Mouse (Mus musculus) testis, adult 2 months (tissue): ENCODE measurements around the gene Adssl1. TPM values are rescaled to one million over a fixed set of nuclear protein-coding genes. Genes with fewer than 3 reads are reported as not detected.

Experiments used
- H3K27ac ChIP-seq: fragments of 200-500 bp; 2 replicates; pipeline ENCODE4 v1.5.1; 2012; ENCODE audit warnings: low read depth, low read length; ENCODE audit not compliant: control insufficient read depth, insufficient read depth
- H3K27me3 ChIP-seq: fragments of 200-500 bp; 2 replicates; pipeline ENCODE4 v1.6.1; 2012; ENCODE audit warnings: mild to moderate bottlenecking, low read length, moderate library complexity; ENCODE audit not compliant: control insufficient read depth, insufficient read depth
- H3K36me3 ChIP-seq: fragments of 200-500 bp; 2 replicates; pipeline ENCODE4 v1.6.1; 2012; ENCODE audit warnings: mild to moderate bottlenecking, low read length; ENCODE audit not compliant: control insufficient read depth, insufficient read depth
- H3K4me1 ChIP-seq: fragments of 200-500 bp; 2 replicates; pipeline ENCODE4 v1.6.1; 2012; ENCODE audit warnings: low read length; ENCODE audit not compliant: control insufficient read depth, insufficient read depth
- H3K4me3 ChIP-seq: fragments of 200-500 bp; 2 replicates; pipeline ENCODE4 v1.5.1; 2012; ENCODE audit warnings: low read depth, mild to moderate bottlenecking, low read length, moderate library complexity, mixed read lengths; ENCODE audit not compliant: control insufficient read depth
- CTCF ChIP-seq: fragments of 200-500 bp; IDR thresholded peaks from 2 replicates; pipeline ENCODE4 v1.5.1; 2012; ENCODE audit warnings: low read depth, mild to moderate bottlenecking, inconsistent platforms, low read length, moderate library complexity; ENCODE audit not compliant: control insufficient read depth, insufficient read depth, insufficient replicate concordance
- POLR2A ChIP-seq: fragments of 200-500 bp; IDR thresholded peaks from 2 replicates; pipeline ENCODE4 v1.6.1; 2012; ENCODE audit warnings: low read depth, mild to moderate bottlenecking, inconsistent platforms, low read length, moderate library complexity; ENCODE audit not compliant: control insufficient read depth
- polyA plus RNA-seq: library from polyadenylated mRNA; depleted of rRNA; stranded (reverse); fragments of >200 nt; gene quantifications from 2 replicates; pipeline ENCODE4 v1.2.3, GENCODE M21; 2012; rRNA removed

Adssl1 gene
- 7.9 and 8.9 TPM in 2 replicates for polyA plus RNA-seq

DNA sequence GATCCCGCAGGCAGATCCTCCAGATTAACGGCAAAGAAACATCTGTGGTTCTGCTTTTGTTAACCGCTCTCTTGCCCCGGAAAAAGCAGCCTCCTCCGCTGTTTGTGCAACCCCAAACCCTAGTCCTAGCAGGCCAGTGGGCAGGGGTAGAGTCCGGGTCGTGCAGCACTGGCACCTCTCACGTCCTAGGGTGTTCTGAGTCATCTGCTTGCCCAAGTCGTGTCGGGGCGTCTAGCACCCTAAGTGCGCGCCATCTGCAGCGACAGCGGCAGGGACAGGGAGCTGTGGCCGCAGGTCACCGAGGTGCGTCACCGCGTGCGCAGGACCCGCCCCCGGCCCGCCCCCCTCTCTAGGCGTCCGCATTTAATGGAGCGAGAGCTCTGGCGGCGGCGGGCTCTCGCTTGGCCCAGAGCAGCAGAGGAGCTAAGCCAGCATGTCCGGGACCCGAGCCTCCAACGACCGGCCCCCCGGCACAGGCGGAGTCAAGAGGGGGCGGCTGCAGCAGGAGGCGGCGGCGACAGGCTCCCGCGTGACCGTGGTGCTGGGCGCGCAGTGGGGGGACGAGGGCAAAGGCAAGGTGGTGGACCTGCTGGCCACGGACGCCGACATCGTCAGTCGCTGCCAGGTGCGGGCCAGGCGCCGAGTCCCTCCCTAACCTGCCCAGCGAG lies at the start of gene Adssl1:
Adssl1 (plus strand) TSS at position 360 of the 668 bp plus-strand sequence.
- no peak within 1 kb of the TSS for H3K27ac ChIP-seq
- peak within 1 kb of the TSS; percentile 30 for H3K4me3 ChIP-seq
- peaks cover 6% of the 10 kb centered on the region for H3K4me1 ChIP-seq
- no peaks in the 10 kb centered on the region for H3K36me3 ChIP-seq
- no peak for TF ChIP-seq POLR2A
- TF ChIP-seq CTCF = no peak
- 0 out of 2 replicates have a peak, but pooled peaks cover 2% of the 10 kb centered on the region for H3K27me3 ChIP-seq

DNA sequence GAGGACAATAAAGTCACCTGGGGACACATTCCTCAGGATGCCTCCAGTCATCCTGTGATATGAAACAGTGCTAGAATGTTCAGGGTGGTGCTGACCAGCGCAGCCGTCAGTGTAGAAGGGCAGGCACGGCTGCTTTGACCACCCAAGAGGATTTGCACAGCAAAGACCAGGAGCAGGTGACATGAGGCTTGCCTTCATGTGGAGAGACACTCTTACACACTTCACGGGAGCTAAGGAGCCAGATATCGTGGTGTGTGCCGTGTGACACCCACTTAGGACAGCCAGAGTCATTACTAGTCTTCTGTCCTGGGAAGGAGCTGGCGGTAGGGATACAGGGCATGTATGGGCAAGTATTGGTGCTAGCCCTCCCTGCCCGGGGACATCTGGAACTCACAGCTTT lies 49.7 kb upstream of the Adssl1 start:
- H3K27me3 ChIP-seq = no peaks in the 10 kb centered on the region
- H3K27ac ChIP-seq = no peak overlapping the region
- H3K4me3 ChIP-seq = no peak overlapping the region
- no peaks in the 10 kb centered on the region for H3K36me3 ChIP-seq
- TF ChIP-seq CTCF (no peak), POLR2A (no peak)
- H3K4me1 ChIP-seq = no peaks in the 10 kb centered on the region

DNA sequence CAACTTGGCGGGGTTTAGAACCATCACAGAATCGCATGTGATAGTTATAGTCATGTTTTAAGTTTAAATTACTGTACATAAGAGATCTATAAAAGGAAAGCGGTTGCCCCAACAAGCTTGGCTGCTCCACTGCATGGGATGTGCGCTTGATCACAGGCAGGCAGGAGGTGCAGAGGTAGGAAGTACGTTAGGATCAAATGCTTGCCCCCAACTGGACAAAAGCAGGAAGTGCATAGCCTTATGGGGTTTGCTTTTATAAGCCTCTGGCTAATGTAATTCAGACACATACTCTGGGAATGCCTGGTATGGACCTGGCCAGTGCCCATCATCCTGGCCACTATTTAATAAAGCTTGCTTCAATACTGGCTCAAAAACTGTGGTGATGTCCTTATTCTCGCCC lies 48.8 kb upstream of the Adssl1 start:
- no peaks in the 10 kb centered on the region for H3K27me3 ChIP-seq
- no peak for TF ChIP-seq CTCF
- TF ChIP-seq POLR2A = no peak
- H3K4me3 ChIP-seq = no peak overlapping the region
- no peaks in the 10 kb centered on the region for H3K36me3 ChIP-seq
- H3K4me1 ChIP-seq = no peaks in the 10 kb centered on the region; the same call in 1 of the 2 replicates
- no peak overlapping the region for H3K27ac ChIP-seq

DNA sequence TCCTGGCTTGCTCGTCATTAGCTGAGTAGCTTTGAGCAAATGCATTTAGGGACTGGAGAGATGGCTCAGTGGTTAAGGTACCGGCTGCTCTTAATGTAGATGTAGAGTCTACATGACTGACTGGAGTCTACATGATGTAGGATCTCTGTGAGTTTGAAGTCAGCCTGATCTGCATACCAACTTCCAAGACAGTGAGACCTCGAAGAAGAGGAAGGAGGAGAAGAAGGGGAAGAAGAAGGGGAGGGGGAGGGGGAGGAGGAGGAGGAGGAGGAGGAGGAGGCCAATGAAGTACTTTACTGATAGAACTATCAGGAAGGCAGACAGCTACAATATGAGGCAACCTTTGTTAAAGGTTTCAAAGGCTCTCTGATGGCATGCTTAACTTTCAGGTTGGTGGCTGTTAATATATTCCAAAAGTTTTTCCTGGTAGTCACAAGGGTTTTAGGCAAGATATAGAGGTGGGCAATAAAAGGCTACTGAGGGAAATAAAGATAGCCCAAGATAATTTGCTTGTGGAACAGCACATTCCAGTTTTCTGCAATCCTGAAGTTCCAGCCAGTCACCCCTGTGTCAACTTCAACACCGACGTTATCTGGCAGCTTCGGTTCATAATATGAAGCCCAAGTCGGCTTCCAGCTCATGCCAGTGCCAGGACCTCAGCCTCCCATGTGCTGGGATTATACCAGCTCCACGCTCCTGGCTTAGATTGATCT lies 44.4 kb upstream of the Adssl1 start:
- TF ChIP-seq POLR2A (no peak), CTCF (no peak)
- Histone ChIP-seq H3K27ac (no peak overlapping the region), H3K4me3 (no peak overlapping the region), H3K27me3 (no peaks in the 10 kb centered on the region), H3K4me1 (no peaks in the 10 kb centered on the region; the same call in 1 of the 2 replicates), H3K36me3 (no peaks in the 10 kb centered on the region)

DNA sequence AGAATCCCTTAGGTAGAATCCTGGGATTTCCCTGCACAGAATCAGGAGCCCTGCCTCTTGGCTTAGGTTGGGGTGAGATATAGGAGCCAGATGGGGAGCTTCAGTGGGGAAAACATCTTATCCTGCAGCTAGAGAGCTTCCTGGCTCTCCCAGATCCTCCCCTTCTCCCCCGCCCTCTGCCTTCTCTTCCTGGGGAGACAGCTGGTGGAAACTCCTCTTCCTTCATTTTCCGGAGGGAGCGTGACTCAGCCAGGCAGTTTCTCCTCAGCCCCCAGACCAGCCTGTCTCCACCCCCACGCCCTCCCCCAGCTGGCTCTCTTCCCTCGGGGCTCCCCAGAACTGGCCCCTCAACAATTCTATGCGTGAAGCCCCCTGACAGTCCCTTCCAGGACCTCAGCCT lies 43.5 kb upstream of the Adssl1 start:
- Histone ChIP-seq H3K27me3 (no peaks in the 10 kb centered on the region), H3K36me3 (no peaks in the 10 kb centered on the region), H3K4me3 (no peak overlapping the region), H3K27ac (no peak overlapping the region), H3K4me1 (no peaks in the 10 kb centered on the region; the same call in 1 of the 2 replicates)
- 0 out of 2 replicates have a peak, but pooled peaks have one; percentile 26 for TF ChIP-seq POLR2A
- no peak for TF ChIP-seq CTCF

DNA sequence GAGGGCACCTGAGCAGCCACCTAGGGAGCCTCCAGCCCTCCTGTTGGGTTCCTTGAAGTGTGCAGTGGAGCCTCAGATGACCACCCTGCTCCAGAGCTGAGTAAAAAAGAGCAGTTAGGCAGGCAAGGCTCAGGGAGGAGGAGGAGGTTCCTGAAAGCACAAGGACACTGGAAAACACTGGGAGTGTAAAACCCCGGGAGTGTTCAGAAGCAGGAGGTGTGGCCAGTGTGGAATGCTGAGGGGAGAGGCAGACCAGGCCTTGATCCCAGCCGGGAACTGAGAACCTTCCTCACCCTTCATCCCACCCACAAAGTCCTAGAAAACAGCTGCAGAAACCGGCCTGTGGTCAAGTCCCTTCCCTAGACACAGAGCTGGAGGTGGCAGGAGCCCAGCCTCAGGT lies 43.1 kb upstream of the Adssl1 start:
- no peak overlapping the region for H3K4me3 ChIP-seq
- H3K36me3 ChIP-seq = no peaks in the 10 kb centered on the region
- no peak for TF ChIP-seq POLR2A
- TF ChIP-seq CTCF = no peak
- H3K27me3 ChIP-seq = no peaks in the 10 kb centered on the region
- no peak overlapping the region for H3K27ac ChIP-seq
- H3K4me1 ChIP-seq = no peaks in the 10 kb centered on the region; the same call in 1 of the 2 replicates

DNA sequence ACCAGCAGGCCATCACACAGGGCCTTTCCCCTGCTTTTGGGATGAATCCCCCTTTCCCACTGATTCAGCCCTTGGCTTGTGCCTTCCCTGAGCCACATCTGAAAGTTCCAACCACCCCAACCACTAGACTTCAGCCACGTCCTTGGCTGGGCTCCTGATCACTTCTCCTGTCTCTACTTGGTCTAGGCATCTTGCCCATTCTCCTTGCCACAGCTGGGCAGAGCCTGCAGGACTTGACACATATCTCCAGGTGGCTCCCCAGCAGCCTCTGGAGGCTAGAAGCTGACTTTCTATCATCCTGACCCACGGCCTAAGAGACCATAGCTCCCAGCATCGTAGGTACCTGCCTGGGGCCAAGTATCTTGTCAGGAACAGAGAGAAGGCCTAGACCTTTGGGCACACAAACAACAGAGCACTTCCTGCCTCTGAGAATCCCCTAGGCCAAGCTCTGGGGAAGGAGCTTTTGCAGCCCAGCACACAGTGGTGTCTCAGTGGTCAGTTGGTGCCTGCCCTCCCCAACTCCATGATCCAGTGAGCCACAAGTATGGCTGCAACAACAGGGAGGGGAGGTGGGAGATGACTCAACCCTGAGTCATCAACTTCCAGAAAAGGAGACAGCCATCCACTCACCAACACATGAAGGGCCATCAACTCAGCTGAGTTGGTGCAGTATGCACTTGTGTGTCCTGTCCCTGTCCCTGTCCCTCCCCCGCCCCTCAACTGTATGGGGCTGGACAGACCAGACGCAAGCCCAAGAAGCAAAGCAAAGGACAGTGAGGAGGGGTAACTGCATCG lies 41.4 kb upstream of the Adssl1 start:
- no peak for TF ChIP-seq CTCF
- no peak for TF ChIP-seq POLR2A
- H3K4me1 ChIP-seq = no peaks in the 10 kb centered on the region; the same call in 1 of the 2 replicates

More for the DNA sequence above, 41.4 kb upstream of the Adssl1 start:
- Histone ChIP-seq H3K36me3 (no peaks in the 10 kb centered on the region), H3K27me3 (no peaks in the 10 kb centered on the region), H3K27ac (no peak overlapping the region), H3K4me3 (no peak overlapping the region)
